Mouse (Mus musculus) mouse trophoblast stem cell (cell line): ENCODE results near the gene Tmprss13.

Source experiments
- in situ Hi-C, 2 experiments: fragments of 300-500 bp; cut with MseI, MboI; formaldehyde crosslinking; loops; 2 replicates in 1 of 2; 3 replicates in 1 of 2; pipeline ENCODE4 v1.15.1; 2025

Tmprss13 gene

GRCm38 (mm10) chr9:45328263-45328662 is 9.4 kb downstream of the Tmprss13 start:
- in situ Hi-C loops: no loop called here

DNA sequence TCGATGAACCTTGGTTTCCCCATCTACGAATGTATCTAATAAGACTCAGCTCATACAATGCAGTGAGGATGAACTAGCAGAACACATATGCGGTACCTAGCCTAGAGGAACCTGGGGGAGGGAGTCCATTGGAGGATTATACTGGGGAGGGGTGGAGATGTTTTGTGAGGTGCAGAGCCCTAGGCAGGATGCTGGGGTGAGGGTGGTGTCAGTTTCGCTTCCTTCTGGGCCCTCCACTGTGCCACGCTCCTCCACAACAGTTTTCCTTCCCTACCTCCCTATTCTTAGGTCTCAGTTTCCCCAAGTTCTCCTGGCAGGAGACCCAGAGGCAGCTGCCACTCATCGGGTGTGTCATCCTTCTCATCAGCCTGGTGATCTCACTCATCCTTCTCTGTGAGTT is 10.7 kb downstream of the Tmprss13 start:
- in situ Hi-C loops: no loop called here

DNA sequence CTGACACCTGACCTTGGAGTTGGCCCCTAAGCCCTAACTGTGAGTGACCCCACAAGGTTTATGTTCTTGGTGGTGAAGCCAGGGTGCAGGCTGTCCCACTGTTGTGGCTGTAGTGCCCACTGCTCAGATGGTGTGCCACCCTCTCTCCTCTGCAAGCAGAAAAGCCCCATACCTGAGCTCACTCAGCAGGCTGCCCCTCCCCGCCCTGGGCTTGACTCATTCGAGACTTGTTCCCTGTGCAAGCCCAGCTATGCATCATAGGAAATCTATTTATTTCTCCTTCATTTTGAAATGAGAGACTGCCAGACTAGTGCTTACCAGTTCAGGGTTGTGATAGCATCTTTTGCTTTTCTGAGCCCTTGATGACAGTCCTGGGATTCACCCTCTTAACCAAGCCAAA is 18.5 kb downstream of the Tmprss13 start:
- in situ Hi-C loops: no loop called here

DNA sequence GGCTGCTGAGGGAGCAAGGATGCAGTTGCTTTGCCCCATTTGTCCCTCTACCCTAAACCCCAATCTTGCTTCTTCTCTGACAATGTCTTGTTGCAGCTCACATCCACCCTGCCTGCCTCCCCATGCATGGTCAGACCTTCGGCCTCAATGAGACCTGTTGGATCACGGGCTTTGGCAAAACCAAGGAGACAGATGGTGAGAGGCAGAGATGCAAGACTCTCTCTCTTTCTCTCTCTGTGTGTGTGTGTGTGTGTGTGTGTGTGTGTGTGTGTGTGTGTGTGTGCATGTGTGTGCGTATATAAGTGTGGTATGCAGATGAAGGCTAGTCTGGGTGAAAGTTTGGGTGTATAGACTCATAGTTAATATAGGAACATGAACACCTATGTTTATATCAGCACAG is 24.2 kb downstream of the Tmprss13 start:
- in situ Hi-C loops: no loop called here

GRCm38 (mm10) chr9:45345516-45345915 is 26.6 kb downstream of the Tmprss13 start:
- in situ Hi-C loops: loop anchor here in 1 of 2 experiments (5.0 kb wide), 1 partner anchor 42 kb away; no protein-coding TSS in a partner anchor

DNA sequence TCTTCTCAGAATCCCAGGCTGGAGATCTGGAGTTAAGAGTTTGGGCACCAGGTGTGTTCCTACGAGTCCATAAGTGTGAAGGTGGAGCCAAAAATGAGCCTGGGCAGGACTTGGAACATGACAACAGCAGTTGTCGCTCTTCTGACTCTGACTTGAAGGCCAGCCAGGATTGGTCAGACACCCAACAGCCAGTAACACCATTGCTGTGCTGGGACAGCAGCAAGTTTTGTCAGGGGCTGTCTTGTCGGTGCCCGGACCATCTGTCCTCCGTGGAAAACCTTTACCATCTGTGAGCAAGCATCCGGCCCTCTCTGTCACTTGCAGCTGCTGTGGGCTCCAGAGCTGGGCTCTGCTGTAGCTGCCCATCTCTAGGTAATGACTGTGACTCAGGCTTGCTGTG is 27.4 kb downstream of the Tmprss13 start:
- in situ Hi-C loops: loop anchor here in 1 of 2 experiments (5.0 kb wide), 1 partner anchor 41 kb away; no protein-coding TSS in a partner anchor

DNA sequence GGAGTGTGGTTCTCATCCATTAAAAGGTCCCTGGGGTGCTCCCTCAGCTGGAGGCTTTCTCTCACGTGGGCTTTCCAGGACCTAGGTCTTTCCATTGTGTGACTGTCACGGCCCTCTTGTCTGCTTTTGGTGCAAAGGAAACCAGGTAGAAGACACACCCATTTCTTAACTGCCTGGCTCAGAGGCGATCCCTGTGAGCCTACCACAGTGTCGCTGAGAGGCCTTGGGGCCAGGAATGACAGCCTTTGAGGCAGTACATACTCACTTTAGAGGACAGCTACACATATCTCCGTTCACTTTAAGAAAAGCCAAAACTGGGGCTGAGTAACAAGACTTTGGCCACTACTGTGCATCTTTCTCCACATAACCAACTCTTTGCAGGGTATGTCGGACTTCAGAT is 29.7 kb downstream of the Tmprss13 start:
- in situ Hi-C loops: loop anchor here in 1 of 2 experiments (5.0 kb wide), 1 partner anchor 39 kb away; no protein-coding TSS in a partner anchor

GRCm38 (mm10) chr9:45349181-45349580 is 30.3 kb downstream of the Tmprss13 start:
- in situ Hi-C loops: loop anchor here in 1 of 2 experiments (5.0 kb wide), 1 partner anchor 38 kb away; no protein-coding TSS in a partner anchor

GRCm38 (mm10) chr9:45349851-45350250 is 31.0 kb downstream of the Tmprss13 start:
- in situ Hi-C loops: loop anchor here in 1 of 2 experiments (5.0 kb wide), 1 partner anchor 37 kb away; no protein-coding TSS in a partner anchor

DNA sequence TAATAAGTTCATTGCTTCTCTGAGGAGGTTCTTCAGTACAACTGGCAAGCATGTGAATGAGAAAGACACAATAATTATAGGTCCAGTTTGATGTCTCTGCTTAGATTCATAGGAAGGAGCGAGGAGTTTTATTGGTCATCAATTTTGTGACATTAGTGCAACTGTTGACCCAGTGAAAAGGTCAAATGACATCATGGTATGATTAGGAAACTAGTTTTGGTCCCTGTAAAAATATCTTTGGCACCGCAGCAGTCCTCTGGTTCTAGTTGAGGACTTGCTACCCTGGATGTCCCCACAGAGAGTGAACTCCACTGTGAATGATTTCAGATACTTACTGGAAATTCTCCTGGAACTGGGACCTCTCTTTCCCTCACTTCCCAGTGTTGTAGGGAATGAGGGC is 36.3 kb downstream of the Tmprss13 start:
- in situ Hi-C loops: no loop called here

- in situ Hi-C loops: no loop called here
Measured at GRCm38 (mm10) chr9:45358356-45358755, 39.5 kb downstream of the Tmprss13 start.

GRCm38 (mm10) chr9:45362051-45362461 is 43.2 kb downstream of the Tmprss13 start:
- in situ Hi-C loops: no loop called here

GRCm38 (mm10) chr9:45363639-45364214 is 44.8 kb downstream of the Tmprss13 start:
- in situ Hi-C loops: no loop called here

GRCm38 (mm10) chr9:45367716-45368115 is 48.8 kb downstream of the Tmprss13 start:
- in situ Hi-C loops: no loop called here

GRCm38 (mm10) chr9:45368341-45368901 is 49.5 kb downstream of the Tmprss13 start:
- in situ Hi-C loops: no loop called here

DNA sequence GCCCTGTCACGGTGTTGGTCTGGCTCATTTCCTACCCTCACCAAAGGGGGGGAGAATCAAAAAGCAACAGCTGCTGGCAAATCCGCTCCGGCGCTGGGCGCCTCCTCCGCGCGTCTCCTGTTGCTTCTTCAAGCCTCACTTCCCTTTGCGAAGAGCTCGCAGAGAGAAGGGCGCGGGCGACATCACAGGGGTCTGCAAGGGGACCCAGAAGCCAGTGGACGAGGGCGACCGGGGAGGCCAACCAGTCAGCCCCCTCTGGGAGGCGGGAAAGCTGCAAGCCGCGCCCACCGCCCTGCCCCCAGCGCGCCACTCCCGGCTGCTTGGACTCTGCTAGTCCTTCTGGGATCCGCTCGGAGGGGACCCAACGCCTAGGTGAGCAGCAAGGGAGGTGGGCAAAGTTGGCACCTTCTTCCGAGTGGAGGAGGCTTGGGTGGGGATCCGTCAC is 51.2 kb downstream of the Tmprss13 start, which contains the start of gene Fxyd6:
Fxyd6 (plus strand) TSS at position 69 of the 445 bp plus-strand sequence.
- in situ Hi-C loops: no loop called here

- in situ Hi-C loops: no loop called here
Measured at GRCm38 (mm10) chr9:45370616-45371336, 51.9 kb downstream of the Tmprss13 start.

GRCm38 (mm10) chr9:45371337-45371707 is 52.4 kb downstream of the Tmprss13 start:
- in situ Hi-C loops: no loop called here

DNA sequence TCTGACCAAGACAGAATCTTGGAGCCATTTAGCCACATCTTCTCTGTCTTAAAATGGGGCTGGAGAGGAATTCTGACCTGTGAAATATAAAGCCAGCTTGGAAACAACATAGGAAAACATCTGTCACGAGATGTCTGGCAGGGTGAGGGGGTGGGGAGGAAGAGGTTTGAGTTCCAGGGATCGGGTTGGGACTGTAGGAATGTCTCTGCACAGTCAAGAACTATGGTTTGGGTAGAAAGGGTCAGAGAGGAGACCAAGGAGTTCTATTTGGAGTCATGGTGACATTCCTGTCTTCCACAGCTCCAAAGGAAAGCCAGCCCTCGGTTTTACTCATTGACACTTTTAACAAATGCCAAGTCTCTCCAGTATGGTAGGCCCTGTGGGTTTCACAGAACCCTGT is 55.0 kb downstream of the Tmprss13 start:
- in situ Hi-C loops: no loop called here

DNA sequence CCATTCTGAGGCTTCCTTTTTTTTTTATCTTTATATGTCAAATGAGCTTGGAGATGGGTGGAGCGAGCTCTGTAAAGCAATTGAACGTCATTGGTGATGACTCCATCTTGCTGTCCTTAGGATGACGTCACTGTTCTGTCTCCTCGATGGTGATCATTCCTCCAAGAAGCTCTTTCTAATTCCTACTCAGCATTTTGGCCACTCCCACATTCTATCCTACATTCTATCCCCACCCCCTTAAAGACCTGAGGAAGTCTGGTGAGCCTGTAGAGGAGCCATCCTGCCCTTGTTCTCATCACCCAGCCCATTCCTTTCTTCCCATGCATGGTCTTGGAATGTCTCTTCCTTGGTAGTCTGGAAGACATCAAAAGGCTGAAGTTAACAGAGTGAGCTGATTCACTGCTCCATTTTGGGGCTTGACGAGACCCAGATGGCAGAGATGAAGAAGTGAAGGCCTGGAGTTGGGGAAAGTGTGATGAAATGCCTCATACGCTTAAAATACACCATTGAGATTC is 56.1 kb downstream of the Tmprss13 start:
- in situ Hi-C loops: no loop called here

DNA sequence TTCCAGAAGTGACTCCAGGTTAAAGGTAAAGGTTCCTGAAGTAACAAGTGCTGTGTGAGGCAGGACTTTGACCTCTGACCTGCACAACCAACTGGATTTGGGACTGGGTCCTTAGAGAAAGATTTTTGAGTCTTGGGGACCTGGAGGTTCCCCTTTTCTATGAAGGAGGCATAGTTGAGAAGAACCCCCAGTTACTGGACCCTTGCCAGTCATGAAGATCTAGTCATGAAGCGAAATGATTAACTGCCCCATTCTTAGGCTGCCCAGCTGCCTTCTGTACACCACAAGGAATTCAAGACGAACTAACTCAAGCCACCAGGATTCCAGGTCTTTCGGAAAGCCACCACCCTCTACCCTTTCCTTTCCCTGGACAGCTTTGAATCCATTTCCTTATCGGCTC is 57.5 kb downstream of the Tmprss13 start:
- in situ Hi-C loops: no loop called here

GRCm38 (mm10) chr9:45376883-45377282 is 58.0 kb downstream of the Tmprss13 start:
- in situ Hi-C loops: no loop called here
